Mouse (Mus musculus) lung, embryonic 16.5 days (tissue): ENCODE results near the gene Neu3. TPM values are rescaled to one million over a fixed set of nuclear protein-coding genes. Genes with fewer than 3 reads are reported as not detected.

Experiments used
- ATAC-seq: fragments of 200-750 bp; cut with Nextera tagmentation; 2 replicates; pipeline ENCODE4 v1.8.0; 2017; ENCODE audit warnings: low read depth, mild to moderate bottlenecking, moderate library complexity
- H3K27ac ChIP-seq: fragments of 300-500 bp; sonication (generic); 2 replicates; pipeline ENCODE4 v1.5.1; 2014; ENCODE audit warnings: mild to moderate bottlenecking, control low read depth, low read length
- H3K27me3 ChIP-seq: fragments of 300-500 bp; sonication (generic); 2 replicates; pipeline ENCODE4 v1.6.1; 2014; ENCODE audit warnings: low read depth, low read length, mixed read lengths; ENCODE audit not compliant: control insufficient read depth, insufficient read depth
- H3K36me3 ChIP-seq: fragments of 300-500 bp; sonication (generic); 2 replicates; pipeline ENCODE4 v1.6.1; 2014; ENCODE audit warnings: low read length; ENCODE audit not compliant: control insufficient read depth, insufficient read depth
- H3K4me1 ChIP-seq: fragments of 300-500 bp; sonication (generic); replicated peaks from 2 replicates; pipeline ENCODE4 v1.6.1; 2014; ENCODE audit warnings: low read length, mixed read lengths; ENCODE audit not compliant: control insufficient read depth, insufficient read depth
- H3K4me2 ChIP-seq: fragments of 300-500 bp; sonication (generic); 2 replicates; pipeline ENCODE4 v1.6.1; 2014; ENCODE audit warnings: low read depth, low read length, control low read depth
- H3K4me3 ChIP-seq: fragments of 300-500 bp; sonication (generic); 2 replicates; pipeline ENCODE4 v1.5.1; 2014; ENCODE audit warnings: mild to moderate bottlenecking, low read length, control low read depth
- H3K9ac ChIP-seq: fragments of 300-500 bp; sonication (generic); 2 replicates; pipeline ENCODE4 v1.6.1; 2014; ENCODE audit warnings: low read length, control low read depth
- H3K9me3 ChIP-seq: fragments of 300-500 bp; sonication (generic); 2 replicates; pipeline ENCODE4 v1.6.1; 2016; ENCODE audit warnings: low read length; ENCODE audit not compliant: control insufficient read depth
- WGBS: fragments of 180-500 bp; shearing (Covaris S2); extraction: QIAGEN DNeasy Blood & Tissue Kit; methylation state at CpG from one replicate; pipeline ENCODE4 v1.1.7; 2014; 5-methylcytosine and 5-hydroxymethylcytosine counted together
- polyA plus RNA-seq: library from polyadenylated mRNA; unstranded; fragments of >200 nt; fragmentation: Nextera tagmentation; extraction: Ambion mirVana; gene quantifications from 2 replicates; pipeline ENCODE4 v1.2.1, GENCODE M21; 2015

Gene Neu3
- polyA plus RNA-seq, 1 experiment from 2014 or later: 6.8 TPM

- peaks cover 19% of the 10 kb centered on the region for H3K36me3 ChIP-seq
Observed at GRCm38 (mm10) chr7:99837358-99838071, 9.3 kb upstream of the Neu3 start.

GRCm38 (mm10) chr7:99836781-99837180 is 8.6 kb upstream of the Neu3 start:
- H3K9me3 ChIP-seq: no peaks in the 10 kb centered on the region
- no peaks in the 10 kb centered on the region for H3K27me3 ChIP-seq
- H3K4me3 ChIP-seq: no peak overlapping the region
- H3K9ac ChIP-seq: no peak overlapping the region
- peaks cover 18% of the 10 kb centered on the region for H3K36me3 ChIP-seq
- ATAC-seq: peak; percentile 93
- H3K27ac ChIP-seq: peak overlapping the region; percentile 86
- H3K4me1 ChIP-seq: peaks cover 17% of the 10 kb centered on the region
- WGBS: 26% methylated on average over 4 of the region's 4 CpGs
- no peak overlapping the region for H3K4me2 ChIP-seq

More at GRCm38 (mm10) chr7:99837358-99838071, 9.3 kb upstream of the Neu3 start:
- H3K4me3 ChIP-seq: no peak overlapping the region
- no peaks in the 10 kb centered on the region for H3K9me3 ChIP-seq
- 46% methylated on average over 6 of the region's 6 CpGs for WGBS
- no peak overlapping the region for H3K4me2 ChIP-seq
- H3K4me1 ChIP-seq: peaks cover 17% of the 10 kb centered on the region
- no peaks in the 10 kb centered on the region for H3K27me3 ChIP-seq
- ATAC-seq: peak; percentile 87
- H3K9ac ChIP-seq: 0 out of 2 replicates have a peak overlapping the region, but pooled peaks have one; percentile 18
- H3K27ac ChIP-seq: peak overlapping the region; percentile 94

- H3K4me2 ChIP-seq: no peak overlapping the region
Observed at GRCm38 (mm10) chr7:99834314-99834853, 6.2 kb upstream of the Neu3 start.

GRCm38 (mm10) chr7:99833846-99834222 is 5.6 kb upstream of the Neu3 start:
- Histone ChIP-seq H3K27me3 (no peaks in the 10 kb centered on the region), H3K4me2 (no peak overlapping the region), H3K27ac (no peak overlapping the region), H3K9ac (no peak overlapping the region), H3K36me3 (peaks cover 8% of the 10 kb centered on the region), H3K4me1 (peaks cover 15% of the 10 kb centered on the region), H3K4me3 (no peak overlapping the region), H3K9me3 (no peaks in the 10 kb centered on the region)
- WGBS: 79% methylated on average over 2 of the region's 2 CpGs
- no peak for ATAC-seq

More at GRCm38 (mm10) chr7:99834314-99834853, 6.2 kb upstream of the Neu3 start:
- peaks cover 8% of the 10 kb centered on the region for H3K36me3 ChIP-seq
- H3K27me3 ChIP-seq: no peaks in the 10 kb centered on the region
- WGBS: 78% methylated on average over 5 of the region's 5 CpGs
- H3K9me3 ChIP-seq: no peaks in the 10 kb centered on the region
- no peak for ATAC-seq
- H3K4me1 ChIP-seq: peaks cover 17% of the 10 kb centered on the region
- H3K27ac ChIP-seq: no peak overlapping the region
- no peak overlapping the region for H3K4me3 ChIP-seq
- no peak overlapping the region for H3K9ac ChIP-seq

DNA sequence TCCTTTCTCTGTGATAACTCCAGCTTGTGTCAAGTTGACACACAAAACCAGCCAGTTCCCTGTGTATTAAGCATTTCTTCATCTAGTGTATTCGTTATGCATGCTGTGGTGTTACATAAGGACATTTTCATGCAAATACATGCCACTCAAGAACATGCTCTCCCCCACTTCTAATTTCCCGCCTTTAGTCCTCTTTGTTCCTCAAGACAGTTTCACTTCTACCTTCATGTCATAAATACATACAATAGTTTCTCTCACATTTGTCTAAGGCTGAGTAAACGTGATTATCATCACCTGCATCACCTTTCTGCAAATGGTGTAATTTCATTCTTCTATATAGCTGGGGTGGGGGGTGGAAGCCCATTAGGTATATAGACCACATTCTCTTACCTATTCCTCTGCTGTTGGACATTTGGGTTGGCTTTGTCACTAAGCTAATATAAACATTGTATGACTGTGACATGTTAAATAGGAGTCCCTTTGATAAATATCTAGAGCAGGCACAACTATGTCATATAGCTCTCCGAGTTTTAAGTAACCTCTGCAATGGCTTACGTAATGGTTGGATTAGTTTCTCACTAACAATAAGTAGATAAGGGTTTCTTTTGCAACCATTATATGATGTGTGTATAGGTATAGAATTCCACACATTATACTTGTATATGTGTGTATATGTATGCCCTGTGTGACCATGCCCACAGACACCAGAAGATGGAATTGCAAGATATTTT is 5.1 kb upstream of the Neu3 start:
- Histone ChIP-seq H3K4me1 (peaks cover 14% of the 10 kb centered on the region), H3K4me2 (no peak overlapping the region), H3K9ac (no peak overlapping the region), H3K27ac (no peak overlapping the region), H3K36me3 (peaks cover 5% of the 10 kb centered on the region), H3K27me3 (no peaks in the 10 kb centered on the region), H3K9me3 (no peaks in the 10 kb centered on the region), H3K4me3 (no peak overlapping the region)
- WGBS: 73% methylated on average over 5 of the region's 5 CpGs
- ATAC-seq: no peak

- ATAC-seq: no peak
- no peaks in the 10 kb centered on the region for H3K27me3 ChIP-seq
- no peak overlapping the region for H3K9ac ChIP-seq
- 63% methylated on average over 6 of the region's 6 CpGs for WGBS
- H3K4me1 ChIP-seq: peaks cover 14% of the 10 kb centered on the region
- H3K9me3 ChIP-seq: no peaks in the 10 kb centered on the region
- H3K4me2 ChIP-seq: peak overlapping the region; percentile 31
- H3K4me3 ChIP-seq: no peak overlapping the region
- H3K27ac ChIP-seq: no peak overlapping the region
- H3K36me3 ChIP-seq: no peaks in the 10 kb centered on the region
Observed at GRCm38 (mm10) chr7:99826096-99826495, 2.1 kb downstream of the Neu3 start.

DNA sequence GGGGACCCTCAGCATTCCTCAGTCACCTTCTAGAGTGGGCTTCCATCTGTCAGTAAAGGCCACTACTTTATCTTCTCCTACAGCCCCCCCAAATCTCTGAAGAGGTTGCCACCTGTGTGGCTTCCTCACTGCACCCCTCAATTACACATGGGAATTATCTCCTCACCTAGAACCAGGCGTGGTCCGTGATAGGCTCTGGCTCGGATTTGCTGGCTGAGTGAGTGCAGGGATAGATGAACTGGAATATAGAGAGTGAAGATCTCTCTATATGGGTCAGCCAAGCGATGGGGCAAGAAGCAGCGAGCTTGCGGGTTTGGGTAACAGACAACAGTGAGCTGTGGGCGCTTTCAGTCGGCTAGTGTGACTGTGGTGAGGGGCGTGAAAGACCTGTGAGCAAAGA is 2.7 kb downstream of the Neu3 start:
- Histone ChIP-seq H3K9me3 (no peaks in the 10 kb centered on the region), H3K4me1 (peaks cover 14% of the 10 kb centered on the region), H3K4me3 (no peak overlapping the region), H3K27ac (no peak overlapping the region), H3K9ac (no peak overlapping the region), H3K4me2 (peak overlapping the region; percentile 31; the same call in 1 of the 2 replicates), H3K27me3 (no peaks in the 10 kb centered on the region), H3K36me3 (no peaks in the 10 kb centered on the region)
- WGBS: 77% methylated on average over 9 of the region's 9 CpGs
- ATAC-seq: no peak

- Histone ChIP-seq H3K9me3 (no peaks in the 10 kb centered on the region), H3K36me3 (no peaks in the 10 kb centered on the region), H3K27me3 (no peaks in the 10 kb centered on the region), H3K4me3 (no peak overlapping the region), H3K9ac (no peak overlapping the region), H3K4me1 (peaks cover 14% of the 10 kb centered on the region), H3K4me2 (no peak overlapping the region), H3K27ac (no peak overlapping the region)
- no peak for ATAC-seq
- 48% methylated on average over 16 of the region's 16 CpGs for WGBS
Observed at GRCm38 (mm10) chr7:99824649-99825483, 3.4 kb downstream of the Neu3 start.
